Mouse (Mus musculus) kidney, adult 2 months (tissue): ENCODE measurements around the gene C8a. TPM values are rescaled to one million over a fixed set of nuclear protein-coding genes. Genes with fewer than 3 reads are reported as not detected.

Experiments used
- DNase-seq: peaks from one replicate; pipeline ENCODE4 v3.0.0; 2021
- H3K27ac ChIP-seq: fragments of 200-500 bp; 2 replicates; pipeline ENCODE4 v1.5.1; 2012; ENCODE audit warnings: low read depth, low read length, control low read depth, inconsistent platforms; ENCODE audit not compliant: insufficient read depth
- H3K27me3 ChIP-seq: fragments of 200-500 bp; replicated peaks from 2 replicates; pipeline ENCODE4 v1.6.1; 2012; ENCODE audit warnings: mild to moderate bottlenecking, moderate library complexity, low read length, inconsistent platforms; ENCODE audit not compliant: control insufficient read depth, insufficient read depth
- H3K36me3 ChIP-seq: fragments of 200-500 bp; 2 replicates; pipeline ENCODE4 v1.6.1; 2012; ENCODE audit warnings: mild to moderate bottlenecking, moderate library complexity, low read length, inconsistent platforms; ENCODE audit not compliant: control insufficient read depth, insufficient read depth
- H3K4me1 ChIP-seq: fragments of 200-500 bp; 2 replicates; pipeline ENCODE4 v1.6.1; 2011; ENCODE audit warnings: low read length; ENCODE audit not compliant: control insufficient read depth, insufficient read depth
- H3K4me3 ChIP-seq: fragments of 200-500 bp; 2 replicates; pipeline ENCODE4 v1.5.1; 2011; ENCODE audit warnings: mild to moderate bottlenecking, low read depth, low read length, control low read depth; ENCODE audit not compliant: insufficient read depth
- CTCF ChIP-seq: fragments of 200-500 bp; conservative IDR thresholded peaks from 2 replicates; pipeline ENCODE4 v1.5.1; 2011; ENCODE audit warnings: low read depth, mild to moderate bottlenecking, control low read depth, low read length, moderate library complexity, mixed read lengths; ENCODE audit not compliant: insufficient read depth, insufficient read length
- POLR2A ChIP-seq: fragments of 200-500 bp; IDR thresholded peaks from one replicate; pipeline ENCODE4 v1.6.1; 2011; ENCODE audit warnings: low read depth, low read length, control low read depth
- WGBS: fragments of 180-500 bp; shearing (Covaris S2); methylation state at CpG from one replicate; pipeline ENCODE4 v1.1.7; 2018; 5-methylcytosine and 5-hydroxymethylcytosine counted together
- polyA plus RNA-seq: library from polyadenylated mRNA; depleted of rRNA; stranded (reverse); fragments of >200 nt; gene quantifications from 2 replicates; pipeline ENCODE4 v1.2.3, GENCODE M21; 2012

Gene C8a
- polyA plus RNA-seq, 1 experiment: 10.4 TPM

DNA sequence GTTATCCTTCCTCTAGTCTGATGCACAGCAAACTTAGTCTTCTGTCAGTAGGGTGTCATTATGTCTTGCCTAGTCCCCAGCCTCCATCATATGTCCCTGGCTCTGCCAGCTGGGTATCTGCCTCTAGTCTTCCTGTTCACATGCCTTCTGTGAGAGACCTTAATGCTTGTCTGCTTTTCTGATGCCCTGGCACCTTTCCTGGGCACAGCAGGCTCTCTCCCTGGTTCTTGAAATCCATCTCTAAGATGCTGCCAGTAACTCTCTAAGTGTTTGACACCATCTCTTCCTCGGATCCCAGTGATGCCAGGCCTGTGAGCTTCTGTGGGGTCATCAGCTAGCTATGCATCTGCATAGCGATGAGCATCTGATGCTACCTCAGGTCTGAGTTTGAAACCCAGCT, 26.6 kb upstream of the C8a start:
- no peaks in the 10 kb centered on the region for H3K36me3 ChIP-seq
- no peak overlapping the region for H3K27ac ChIP-seq
- WGBS: 82% methylated on average over 2 of the region's 2 CpGs
- TF ChIP-seq POLR2A (no peak), CTCF (no peak)
- H3K4me1 ChIP-seq: no peaks in the 10 kb centered on the region
- DNase-seq: no peak
- H3K4me3 ChIP-seq: no peak overlapping the region
- H3K27me3 ChIP-seq: no peaks in the 10 kb centered on the region

DNA sequence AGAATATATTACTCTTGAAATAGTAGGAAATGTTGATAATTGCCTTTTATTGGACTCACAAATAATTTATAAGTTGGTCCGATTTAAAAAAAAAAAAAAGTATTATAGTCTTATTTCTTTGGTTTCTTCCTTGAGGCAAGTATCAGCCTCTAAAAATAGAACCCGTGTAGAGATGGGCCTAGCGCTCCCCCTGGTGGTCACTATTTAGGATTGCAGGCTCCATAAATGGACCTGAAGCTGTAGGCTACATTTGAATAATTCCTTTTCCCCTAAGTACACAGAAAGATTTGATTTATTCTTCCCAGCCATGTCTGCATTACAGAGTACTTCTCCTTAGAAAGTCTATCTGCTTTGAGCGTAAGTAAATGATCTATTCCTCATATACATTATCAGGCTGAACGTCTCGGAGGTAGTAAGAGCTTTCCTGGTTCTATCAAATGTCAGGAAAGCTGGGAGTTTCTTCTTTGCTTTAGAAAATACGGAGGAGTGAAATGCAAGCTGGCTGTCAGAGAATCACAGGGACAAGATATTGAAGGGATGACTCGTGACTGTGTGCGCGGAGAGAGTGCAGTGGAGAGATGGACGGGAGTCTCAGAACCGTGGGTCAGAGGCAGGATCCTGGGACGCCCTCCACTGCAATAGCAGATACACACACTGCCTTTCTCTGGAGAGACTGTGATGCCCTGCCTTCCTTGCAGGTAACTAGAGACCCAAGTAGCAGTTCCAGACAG, 18.0 kb upstream of the C8a start:
- TF ChIP-seq CTCF (peak; percentile 82), POLR2A (no peak)
- 45% methylated on average over 13 of the region's 13 CpGs for WGBS
- Histone ChIP-seq H3K27me3 (no peaks in the 10 kb centered on the region), H3K4me1 (no peaks in the 10 kb centered on the region), H3K4me3 (no peak overlapping the region), H3K27ac (no peak overlapping the region), H3K36me3 (no peaks in the 10 kb centered on the region)
- DNase-seq: peak; percentile 47

DNA sequence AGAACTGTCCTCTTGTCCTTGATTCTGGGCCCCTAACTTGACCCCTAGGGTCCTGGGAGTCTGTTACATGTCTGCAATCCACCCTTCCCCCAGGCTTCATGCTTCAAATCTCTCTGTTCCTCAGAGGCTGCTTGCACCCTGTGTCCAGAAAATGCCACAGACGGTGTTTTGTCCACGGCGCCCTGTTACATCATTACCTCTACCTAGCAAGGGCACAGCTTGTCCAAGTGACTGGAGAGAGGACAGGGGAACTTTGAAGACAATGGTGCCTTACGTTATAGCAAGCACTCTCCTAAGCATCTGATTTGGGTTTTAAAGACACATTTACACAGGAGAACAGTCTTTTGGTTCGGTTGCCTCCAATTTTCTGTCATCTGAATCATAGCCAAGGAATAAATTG, 17.4 kb upstream of the C8a start:
- Histone ChIP-seq H3K36me3 (no peaks in the 10 kb centered on the region), H3K4me1 (no peaks in the 10 kb centered on the region), H3K27me3 (no peaks in the 10 kb centered on the region), H3K27ac (no peak overlapping the region), H3K4me3 (no peak overlapping the region)
- 72% methylated on average over 5 of the region's 5 CpGs for WGBS
- no peak for TF ChIP-seq CTCF
- TF ChIP-seq POLR2A: no peak
- DNase-seq: no peak

DNA sequence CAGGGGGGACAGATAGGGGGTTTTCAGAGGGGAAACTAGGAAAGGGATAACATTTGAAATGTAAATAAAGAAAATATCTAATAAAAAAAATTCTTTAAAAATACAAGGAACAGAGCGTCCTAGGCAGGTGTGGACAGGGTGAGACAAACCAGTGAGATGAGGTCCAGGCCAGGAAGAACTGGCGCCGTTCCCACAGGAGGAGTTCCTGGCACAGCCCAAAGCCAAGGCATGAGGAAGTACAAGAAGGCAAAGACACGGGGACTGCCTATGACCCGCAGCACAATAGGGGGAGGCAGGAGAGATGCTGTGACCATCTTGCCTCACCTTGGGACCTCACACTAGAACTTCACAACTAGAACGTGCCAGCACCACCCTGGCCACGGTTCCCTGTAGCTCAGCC, 15.5 kb upstream of the C8a start:
- 52% methylated on average over 7 of the region's 7 CpGs for WGBS
- DNase-seq: peak; percentile 82
- H3K4me3 ChIP-seq: no peak overlapping the region

DNA sequence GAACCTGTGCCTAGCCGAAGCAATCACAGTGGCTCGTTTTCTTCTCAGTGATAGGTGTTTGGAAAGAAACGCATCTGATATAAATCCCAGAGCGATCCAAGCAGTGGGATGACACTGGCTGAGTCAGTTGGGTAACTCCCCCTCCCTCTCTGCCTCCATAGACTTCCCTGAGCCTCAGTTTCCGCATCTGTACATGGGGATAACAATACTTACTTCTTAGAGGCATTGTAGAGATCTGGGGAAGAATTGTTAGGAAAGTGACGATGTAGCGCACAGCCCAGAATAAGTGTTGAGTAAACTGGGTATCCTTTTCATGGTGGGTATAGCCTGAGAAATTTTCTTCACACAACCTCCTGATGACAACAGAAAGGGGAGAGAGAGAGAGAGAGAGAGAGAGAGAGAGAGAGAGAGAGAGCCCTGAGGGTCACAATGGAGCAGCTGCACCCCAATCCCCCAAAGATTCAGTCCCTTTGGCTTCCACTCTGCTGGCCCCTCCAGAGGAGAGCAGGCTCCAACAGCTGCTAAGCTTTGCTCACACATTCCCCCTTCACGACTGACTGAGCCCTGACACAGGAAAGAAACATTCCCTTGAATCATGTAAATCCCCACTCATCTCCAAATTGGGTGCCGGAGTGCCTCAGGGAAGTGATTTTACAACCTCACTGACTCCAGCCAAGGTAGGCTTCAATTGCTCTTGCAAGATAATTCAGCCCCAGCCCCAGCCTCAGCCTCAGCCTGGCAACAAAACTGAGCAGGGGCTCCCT, 12.5 kb upstream of the C8a start:
- Histone ChIP-seq H3K36me3 (no peaks in the 10 kb centered on the region), H3K4me1 (peaks cover 2% of the 10 kb centered on the region), H3K27me3 (no peaks in the 10 kb centered on the region), H3K27ac (no peak overlapping the region), H3K4me3 (no peak overlapping the region)
- no peak for TF ChIP-seq CTCF
- no peak for TF ChIP-seq POLR2A
- WGBS: 78% methylated on average over 9 of the region's 9 CpGs
- no peak for DNase-seq

More for the DNA sequence above, 15.5 kb upstream of the C8a start:
- Histone ChIP-seq H3K27ac (no peak overlapping the region), H3K27me3 (no peaks in the 10 kb centered on the region), H3K4me1 (peaks cover 2% of the 10 kb centered on the region), H3K36me3 (no peaks in the 10 kb centered on the region)
- no peak for TF ChIP-seq CTCF
- no peak for TF ChIP-seq POLR2A

DNA sequence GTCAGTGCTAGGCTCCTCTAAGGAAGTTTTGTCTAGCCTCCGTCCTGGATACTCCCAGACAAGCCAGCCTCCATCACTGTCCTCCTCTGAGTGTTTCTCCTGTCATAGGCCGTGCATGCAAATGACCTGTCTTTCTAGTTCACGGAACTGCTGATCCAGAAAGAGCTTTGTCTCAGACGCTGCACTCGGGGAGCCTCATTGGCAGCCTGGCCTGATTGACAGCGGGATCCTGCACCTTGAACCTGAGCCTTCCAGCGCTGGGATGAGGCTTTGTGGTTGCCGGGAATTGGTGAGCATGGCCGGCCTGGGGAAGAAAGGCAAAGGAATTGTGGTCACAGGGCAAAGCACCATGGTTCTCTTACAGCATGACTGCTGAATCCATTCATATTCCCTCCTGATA, 11.3 kb upstream of the C8a start:
- peak; percentile 79 for DNase-seq
- Histone ChIP-seq H3K27ac (no peak overlapping the region), H3K36me3 (no peaks in the 10 kb centered on the region), H3K4me1 (peaks cover 2% of the 10 kb centered on the region), H3K27me3 (no peaks in the 10 kb centered on the region), H3K4me3 (no peak overlapping the region)
- 54% methylated on average over 9 of the region's 9 CpGs for WGBS
- TF ChIP-seq POLR2A (no peak), CTCF (no peak)

DNA sequence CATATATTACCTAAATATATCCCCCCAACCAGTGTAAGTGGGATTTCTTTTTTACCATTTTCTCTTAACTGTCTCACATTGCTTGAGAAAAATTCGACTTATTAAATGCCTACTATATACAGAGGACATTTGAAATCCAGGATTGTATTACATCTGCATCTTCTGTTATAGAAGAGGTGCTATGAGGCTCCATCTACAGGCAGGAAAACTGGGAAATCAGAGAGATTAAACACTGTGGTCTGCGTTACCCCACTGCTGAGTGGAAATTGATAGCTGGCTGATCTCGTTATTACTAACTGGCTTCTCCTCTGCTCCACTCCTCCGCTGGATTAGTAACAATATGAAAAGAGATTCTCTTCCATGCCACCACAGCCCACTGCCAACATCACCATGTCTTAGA, 366 bp downstream of the C8a start:
- WGBS: 52% methylated on average over 4 of the region's 4 CpGs
- TF ChIP-seq POLR2A: no peak
- TF ChIP-seq CTCF: no peak
- H3K27ac ChIP-seq: peak overlapping the region; percentile 30; the same call in 1 of the 2 replicates
- peaks cover 4% of the 10 kb centered on the region; the same call in 1 of the 2 replicates for H3K4me1 ChIP-seq
- no peaks in the 10 kb centered on the region for H3K27me3 ChIP-seq
- no peak for DNase-seq
- peak overlapping the region; percentile 42 for H3K4me3 ChIP-seq
- no peaks in the 10 kb centered on the region for H3K36me3 ChIP-seq
